Mouse (Mus musculus) mouse embryonic stem cell (cell line): ENCODE results near the gene Dtl.

ENCODE experiments used
- in situ Hi-C, 2 experiments: fragments of 300-500 bp; cut with MboI; formaldehyde crosslinking; loops; 1 replicate in 1 of 2; 3 replicates in 1 of 2; pipeline ENCODE4 v1.14.3; 2019 to 2020; ENCODE audit warnings: low sequenced_read_pairs in 2 of 2, low pct_unique_long_range_greater_than_20kb in 1 of 2, mixed read lengths in 1 of 2; ENCODE audit not compliant: unreplicated experiment in 1 of 2

Gene Dtl

DNA sequence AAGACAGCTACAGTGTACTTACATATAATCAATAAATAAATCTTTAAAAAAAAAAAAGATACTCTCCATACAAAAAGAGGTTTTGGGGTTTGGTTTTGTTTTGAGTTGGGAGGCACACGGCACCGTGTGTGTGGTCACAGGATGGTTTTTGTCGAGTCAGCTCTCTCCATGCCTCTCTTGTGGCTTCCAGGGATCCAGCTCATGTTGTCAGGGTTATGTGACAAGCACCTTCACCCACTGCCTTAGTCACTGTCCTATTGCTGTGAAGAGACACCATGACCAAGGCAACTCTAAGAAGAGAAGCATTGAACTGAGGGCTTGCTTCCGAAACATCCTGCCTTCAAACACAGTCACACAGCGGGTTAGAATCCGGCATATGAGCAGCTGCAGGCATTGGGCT, 75.7 kb downstream of the Dtl start:
- in situ Hi-C loops = no loop called here

- in situ Hi-C loops = no loop called here
These were observed 76.9 kb downstream of the Dtl start for GRCm38 (mm10) chr1:191498271-191498955.

GRCm38 (mm10) chr1:191496676-191497075, 78.7 kb downstream of the Dtl start:
- in situ Hi-C loops = no loop called here

DNA sequence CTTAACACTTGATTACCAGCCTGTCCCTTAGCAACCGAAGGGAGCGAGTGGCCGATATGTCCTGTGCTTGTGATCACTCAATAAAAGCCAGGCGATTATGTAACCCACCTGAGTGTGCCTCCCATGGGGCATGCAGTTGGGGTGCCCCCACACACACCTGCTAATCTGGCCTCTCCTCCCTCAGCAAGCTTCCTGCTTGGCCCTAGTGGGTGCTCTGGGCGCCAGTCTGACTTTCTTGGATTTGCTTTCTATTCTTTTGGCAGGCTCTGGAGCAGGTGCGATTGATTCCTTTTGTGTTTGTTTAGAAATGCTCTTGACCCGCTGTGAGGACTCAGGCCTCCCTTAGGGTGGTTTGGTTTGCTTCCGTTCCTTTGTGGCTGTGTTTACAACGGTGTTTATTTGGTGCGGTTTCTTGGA, 80.3 kb downstream of the Dtl start:
- in situ Hi-C loops = no loop called here

DNA sequence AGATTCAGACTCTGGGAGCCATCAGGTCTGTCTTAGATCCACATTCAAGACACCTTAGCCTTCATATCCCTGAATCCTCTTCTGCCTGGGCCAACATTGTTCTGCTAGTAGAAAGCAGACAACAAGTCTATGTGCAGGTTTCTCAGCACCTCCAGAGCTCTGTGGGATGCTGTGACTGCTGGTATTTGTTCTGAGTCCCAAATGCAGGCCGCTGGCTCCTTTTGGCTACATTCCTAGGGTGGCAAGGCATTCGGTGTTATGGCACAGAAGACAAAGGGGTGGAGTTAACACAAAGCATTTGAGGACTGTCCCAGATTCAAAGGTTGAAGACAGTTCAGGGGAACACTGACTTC, 81.1 kb downstream of the Dtl start:
- in situ Hi-C loops = no loop called here

- in situ Hi-C loops = no loop called here
These were observed 81.7 kb downstream of the Dtl start for GRCm38 (mm10) chr1:191493476-191494302.

DNA sequence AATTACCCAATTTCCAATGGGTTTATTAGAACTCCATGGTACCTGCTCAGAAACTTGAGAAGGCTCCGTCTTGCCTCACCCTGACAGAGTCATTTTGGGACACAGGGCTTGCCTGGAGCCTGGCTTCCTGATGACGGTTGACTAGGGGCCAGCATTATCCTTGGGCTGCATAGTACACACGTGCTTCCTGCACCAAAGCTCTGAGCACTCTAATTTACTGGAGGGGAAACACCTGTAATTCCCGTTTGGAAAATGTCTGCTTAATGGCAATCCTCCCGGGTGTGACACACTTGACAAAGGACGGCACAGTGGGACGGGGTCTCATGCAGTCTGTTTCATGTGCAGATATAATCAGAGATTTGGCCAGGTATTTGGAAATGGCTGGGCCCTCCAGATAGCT, 84.9 kb downstream of the Dtl start:
- in situ Hi-C loops = no loop called here
